Mouse (Mus musculus) thymus, adult 2 months (tissue): ENCODE data around the gene Gm7579. TPM values are rescaled to one million over a fixed set of nuclear protein-coding genes. Genes with fewer than 3 reads are reported as not detected.
"Not testable (repeated sequence)": the region's sequence is repeated elsewhere in the genome, so short reads cannot be mapped to it uniquely, and the experiment has no call there.

Experiments used
- DNase-seq: peaks from one replicate; pipeline ENCODE4 v3.0.0; 2021
- H3K27ac ChIP-seq: fragments of 200-500 bp; 2 replicates; pipeline ENCODE4 v1.5.1; 2012; ENCODE audit warnings: low read length, control low read depth; ENCODE audit not compliant: control insufficient read depth, insufficient read depth
- H3K27me3 ChIP-seq: fragments of 200-500 bp; 2 replicates; pipeline ENCODE4 v1.6.1; 2012; ENCODE audit warnings: mild to moderate bottlenecking, low read length, moderate library complexity, mixed read lengths; ENCODE audit not compliant: control insufficient read depth, insufficient read depth
- H3K36me3 ChIP-seq: fragments of 200-500 bp; 2 replicates; pipeline ENCODE4 v1.6.1; 2012; ENCODE audit warnings: mild to moderate bottlenecking, low read length, moderate library complexity; ENCODE audit not compliant: control insufficient read depth, insufficient read depth
- H3K4me1 ChIP-seq: fragments of 200-500 bp; replicated peaks from 2 replicates; pipeline ENCODE4 v1.6.1; 2012; ENCODE audit warnings: low read length; ENCODE audit not compliant: control insufficient read depth, insufficient read depth
- H3K4me3 ChIP-seq: fragments of 200-500 bp; 2 replicates; pipeline ENCODE4 v1.5.1; 2012; ENCODE audit warnings: mild to moderate bottlenecking, low read length, control low read depth, moderate library complexity; ENCODE audit not compliant: control insufficient read depth, insufficient read depth
- CTCF ChIP-seq: fragments of 200-500 bp; IDR thresholded peaks from 2 replicates; pipeline ENCODE4 v1.5.1; 2012; ENCODE audit warnings: mild to moderate bottlenecking, control low read depth, low read length, moderate library complexity, borderline replicate concordance; ENCODE audit not compliant: control insufficient read depth, poor library complexity, insufficient read depth; ENCODE audit errors: extremely low read depth
- POLR2A ChIP-seq: fragments of 200-500 bp; IDR thresholded peaks from 2 replicates; pipeline ENCODE4 v1.6.1; 2012; ENCODE audit warnings: mild to moderate bottlenecking, low read length, control low read depth, moderate library complexity; ENCODE audit not compliant: control insufficient read depth, poor library complexity, insufficient read depth; ENCODE audit errors: extremely low read depth
- WGBS: fragments of 180-500 bp; shearing (Covaris S2); methylation state at CpG from one replicate; pipeline ENCODE4 v1.1.7; 2018; 5-methylcytosine and 5-hydroxymethylcytosine counted together
- polyA plus RNA-seq: library from polyadenylated mRNA; depleted of rRNA; stranded (reverse); fragments of >200 nt; gene quantifications from 2 replicates; pipeline ENCODE4 v1.2.3, GENCODE M21; 2012; rRNA removed

Gm7579 gene
- polyA plus RNA-seq, result not detected in 2 replicates

GRCm38 (mm10) chr7:142211559-142211958 is at the start of gene Gm7579:
Gene Gm7579, plus strand, starts transcription at chr7:142211859.
- 39% methylated on average over 1 of the region's 1 CpGs for WGBS
- H3K27ac ChIP-seq, result no peak within 1 kb of the TSS
- TF ChIP-seq CTCF (no peak), POLR2A (no peak)
- no peaks in the 10 kb centered on the region for H3K27me3 ChIP-seq
- no peak within 1 kb of the TSS for H3K4me3 ChIP-seq
- DNase-seq, result no peak
- H3K4me1 ChIP-seq, result no peaks in the 10 kb centered on the region
- no peaks in the 10 kb centered on the region for H3K36me3 ChIP-seq

GRCm38 (mm10) chr7:142165639-142166038 is 46.0 kb upstream of the Gm7579 start, which contains the start of gene Gm4553:
Gene Gm4553, minus strand, starts transcription at chr7:142165739.
- H3K27ac ChIP-seq, H3K4me1 ChIP-seq, H3K4me3 ChIP-seq, H3K36me3 ChIP-seq, H3K27me3 ChIP-seq, DNase-seq: not testable (repeated sequence)

DNA sequence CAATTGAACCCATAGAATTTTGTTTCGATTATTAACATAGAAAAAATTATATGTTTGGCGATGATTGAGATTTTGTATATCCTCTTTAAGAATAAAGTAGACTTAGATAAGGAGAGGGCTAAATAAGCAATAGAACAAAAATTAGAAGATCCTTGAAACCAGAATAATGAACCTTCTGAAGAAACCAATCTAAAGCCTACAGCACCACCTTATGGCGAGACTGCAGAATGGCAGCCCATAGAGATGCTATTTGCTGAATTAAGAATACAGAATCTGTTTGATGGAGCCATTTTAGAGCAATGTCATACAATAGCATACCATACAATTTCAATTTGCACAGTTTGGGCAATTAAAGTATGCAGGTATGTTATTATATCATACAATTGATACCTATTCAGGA is 41.8 kb upstream of the Gm7579 start:
- H3K27ac ChIP-seq, result no peak overlapping the region
- H3K4me3 ChIP-seq, result no peak overlapping the region
- 52% methylated on average over 3 of the region's 3 CpGs for WGBS
- TF ChIP-seq POLR2A, result no peak
- no peak for TF ChIP-seq CTCF
- no peak for DNase-seq
- no peaks in the 10 kb centered on the region for H3K36me3 ChIP-seq
- H3K27me3 ChIP-seq, result no peaks in the 10 kb centered on the region
- H3K4me1 ChIP-seq, result no peaks in the 10 kb centered on the region

- H3K27me3 ChIP-seq, DNase-seq, H3K4me3 ChIP-seq, H3K4me1 ChIP-seq, H3K27ac ChIP-seq, H3K36me3 ChIP-seq: not testable (repeated sequence)
Observed at GRCm38 (mm10) chr7:142175905-142176304, 35.8 kb upstream of the Gm7579 start, which contains the start of gene Krtap5-2. Gene Krtap5-2, minus strand, starts transcription at chr7:142176005.

DNA sequence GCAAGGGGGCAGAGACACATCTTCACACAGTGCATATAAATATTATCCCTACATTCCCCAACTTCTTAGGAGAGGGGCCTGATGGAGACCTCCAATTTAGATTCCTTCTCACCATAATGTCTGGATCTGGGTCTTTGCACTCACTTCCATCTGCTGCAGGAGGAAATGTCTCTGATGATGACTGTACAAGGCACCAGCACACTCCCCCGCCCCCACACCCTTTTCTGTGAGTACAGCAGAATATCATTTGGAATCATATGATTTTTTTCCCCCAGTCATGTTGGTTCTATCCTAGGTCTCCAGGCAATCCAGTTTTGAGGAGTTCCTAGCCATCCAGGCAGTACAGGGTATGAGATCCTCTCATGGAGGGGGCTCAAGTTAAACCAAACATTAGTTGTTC is 33.0 kb upstream of the Gm7579 start:
- no peak for DNase-seq
- no peak overlapping the region for H3K4me3 ChIP-seq
- H3K27ac ChIP-seq, result no peak overlapping the region
- TF ChIP-seq POLR2A, result no peak
- TF ChIP-seq CTCF, result no peak
- H3K4me1 ChIP-seq, result no peaks in the 10 kb centered on the region
- WGBS, result 93% methylated on average over 1 of the region's 1 CpGs
- no peaks in the 10 kb centered on the region for H3K36me3 ChIP-seq
- no peaks in the 10 kb centered on the region for H3K27me3 ChIP-seq

DNA sequence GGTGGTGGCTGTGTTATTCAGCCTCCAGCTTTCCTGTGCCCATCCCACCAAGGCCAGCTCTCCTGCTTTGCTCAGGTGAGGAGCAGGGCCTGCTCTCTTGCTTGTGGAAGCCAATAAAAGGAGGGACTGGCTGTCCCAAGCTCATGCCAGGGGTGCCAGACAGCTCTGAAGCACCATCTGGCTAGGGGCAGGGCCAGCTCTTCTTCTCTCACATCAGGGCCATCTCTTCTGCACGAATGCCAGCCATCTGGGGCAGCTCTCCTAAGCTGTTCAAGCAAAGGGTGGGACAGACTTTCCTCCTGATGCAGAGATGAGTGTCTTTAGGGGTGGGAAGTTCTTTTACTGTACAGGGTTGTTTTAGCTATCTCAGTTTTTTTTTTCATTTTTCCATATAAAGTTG is 30.6 kb upstream of the Gm7579 start:
- TF ChIP-seq POLR2A, result no peak
- no peak for TF ChIP-seq CTCF
- no peak for DNase-seq
- no peaks in the 10 kb centered on the region for H3K4me1 ChIP-seq
- no peak overlapping the region for H3K27ac ChIP-seq
- H3K4me3 ChIP-seq, result no peak overlapping the region
- no peaks in the 10 kb centered on the region for H3K36me3 ChIP-seq
- H3K27me3 ChIP-seq, result no peaks in the 10 kb centered on the region
- 43% methylated on average over 1 of the region's 1 CpGs for WGBS

GRCm38 (mm10) chr7:142188156-142188555 is 23.5 kb upstream of the Gm7579 start:
- WGBS, result 79% methylated on average over 2 of the region's 2 CpGs
- no peak for DNase-seq
- no peaks in the 10 kb centered on the region for H3K4me1 ChIP-seq
- no peak overlapping the region for H3K27ac ChIP-seq
- no peaks in the 10 kb centered on the region for H3K36me3 ChIP-seq
- H3K4me3 ChIP-seq, result no peak overlapping the region
- TF ChIP-seq CTCF, result no peak
- TF ChIP-seq POLR2A, result no peak
- H3K27me3 ChIP-seq, result no peaks in the 10 kb centered on the region
